Mouse (Mus musculus) splenic B cell, adult 2 months (primary cell): ENCODE measurements at regions not wholly inside any gene's neighbourhood (a gene's known extent, or its start where the extent isn't known, plus 50 kb on each side); places are given as distances from the start of the nearest gene placed in this dataset.

Experiments
- DNase-seq: peaks from one replicate; pipeline ENCODE4 v3.0.0-alpha.2; 2011; ENCODE audit warnings: low read depth, low spot score
- H3K27me3 ChIP-seq: 2 replicates; pipeline ENCODE4 v1.6.1; 2012; ENCODE audit warnings: mild to moderate bottlenecking, low read length, moderate library complexity, mixed read lengths; ENCODE audit not compliant: control insufficient read depth, poor library complexity, insufficient read depth, severe bottlenecking
- H3K36me3 ChIP-seq: 2 replicates; pipeline ENCODE4 v1.6.1; 2012; ENCODE audit warnings: mild to moderate bottlenecking, low read length, moderate library complexity, mixed read lengths; ENCODE audit not compliant: control insufficient read depth, poor library complexity, insufficient read depth, severe bottlenecking

DNA sequence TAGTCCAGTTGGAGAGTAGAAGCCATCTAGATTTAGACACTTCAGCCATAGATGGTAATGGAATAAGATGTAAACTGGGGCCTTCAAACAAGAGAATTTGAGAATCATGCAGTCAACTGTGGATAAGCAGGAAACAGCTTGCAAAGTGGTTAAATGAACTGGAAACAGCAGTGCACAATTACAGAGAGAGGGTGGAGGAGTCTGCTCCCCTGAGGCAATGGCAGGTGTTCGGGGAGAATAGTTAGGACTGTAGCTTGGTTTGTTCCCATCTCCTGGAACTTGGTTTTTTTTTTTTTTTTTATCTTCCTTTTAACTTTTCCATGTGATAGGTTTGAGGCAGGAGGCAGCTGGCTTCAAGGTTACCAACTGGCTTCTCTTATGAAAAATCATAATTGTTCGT is 165.1 kb upstream of the Ell2 start:
- peak; percentile 11 for DNase-seq
- no peaks in the 10 kb centered on the region for H3K27me3 ChIP-seq
- no peaks in the 10 kb centered on the region for H3K36me3 ChIP-seq

DNA sequence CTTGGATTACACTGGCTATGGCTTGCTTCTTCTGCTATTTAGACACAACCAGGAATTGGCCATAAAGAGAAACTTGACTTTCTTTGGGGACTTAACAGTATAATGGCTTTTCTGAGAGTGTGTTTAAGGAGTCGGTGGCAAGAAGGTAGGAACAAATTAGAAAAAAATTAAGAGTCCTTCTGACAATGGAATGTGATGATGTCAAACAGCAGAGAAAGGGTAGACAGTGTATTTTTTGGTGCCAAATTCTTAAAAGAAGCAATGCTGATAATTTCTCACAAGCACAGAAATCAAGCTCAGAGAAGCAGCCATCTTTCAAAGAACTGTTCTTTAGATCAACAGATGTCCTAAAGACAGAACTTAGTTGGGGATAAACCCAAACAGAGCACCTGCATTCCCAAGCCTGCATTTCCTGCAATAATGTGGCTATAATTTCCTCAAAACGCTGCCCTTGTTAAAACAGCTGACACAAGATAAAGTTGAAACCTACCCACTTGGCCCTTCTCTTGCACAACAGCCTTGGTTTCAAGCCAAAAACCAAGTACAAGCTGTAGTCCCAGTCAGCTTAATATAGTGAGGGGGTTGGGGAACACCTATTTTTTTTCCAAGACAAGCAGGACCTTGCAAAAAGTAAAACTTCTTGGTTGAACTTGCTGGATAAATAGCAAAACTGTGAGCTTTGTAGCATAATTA is 164.2 kb upstream of the Ell2 start:
- H3K36me3 ChIP-seq = no peaks in the 10 kb centered on the region
- DNase-seq = no peak
- H3K27me3 ChIP-seq = no peaks in the 10 kb centered on the region

DNA sequence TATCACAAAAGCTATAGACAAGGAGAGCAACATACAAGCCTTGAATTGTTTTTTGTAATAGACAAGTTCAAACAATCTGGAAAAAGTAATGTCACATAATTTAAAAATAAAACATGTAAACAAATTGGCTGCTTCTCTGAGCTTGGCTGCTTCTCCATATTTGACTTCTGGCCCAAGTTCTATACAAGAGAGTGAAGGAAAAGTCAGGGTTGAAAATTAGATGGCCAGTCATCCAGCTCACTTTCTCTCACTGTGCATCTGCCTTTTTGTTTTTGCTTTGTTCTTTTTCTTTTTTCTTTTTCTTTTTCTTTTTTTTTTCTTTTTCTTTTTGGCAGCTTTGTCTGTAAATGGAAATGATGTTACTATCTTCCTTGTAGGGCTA is 163.6 kb upstream of the Ell2 start:
- no peak for DNase-seq
- no peaks in the 10 kb centered on the region for H3K36me3 ChIP-seq
- H3K27me3 ChIP-seq = no peaks in the 10 kb centered on the region

DNA sequence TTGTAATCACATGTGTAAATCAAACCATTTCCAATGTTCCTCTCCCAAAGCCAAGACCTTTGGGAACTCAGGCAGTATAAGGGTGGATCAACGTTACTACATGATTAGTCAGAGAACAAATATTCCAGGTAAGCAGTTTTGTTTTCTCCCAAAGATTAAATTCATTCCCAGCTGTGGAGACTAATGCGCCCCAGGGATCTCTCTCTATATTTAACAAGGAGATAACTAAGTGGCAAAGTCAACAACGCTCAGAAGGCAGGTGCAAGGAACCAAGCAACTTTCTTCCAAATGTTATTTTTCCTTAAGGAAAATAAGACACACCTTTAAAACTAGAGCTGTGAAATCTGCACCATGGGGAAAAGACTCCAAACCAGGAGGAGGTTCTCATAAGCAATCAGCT is 163.0 kb upstream of the Ell2 start:
- DNase-seq = no peak
- Histone ChIP-seq H3K27me3 (no peaks in the 10 kb centered on the region), H3K36me3 (no peaks in the 10 kb centered on the region)

DNA sequence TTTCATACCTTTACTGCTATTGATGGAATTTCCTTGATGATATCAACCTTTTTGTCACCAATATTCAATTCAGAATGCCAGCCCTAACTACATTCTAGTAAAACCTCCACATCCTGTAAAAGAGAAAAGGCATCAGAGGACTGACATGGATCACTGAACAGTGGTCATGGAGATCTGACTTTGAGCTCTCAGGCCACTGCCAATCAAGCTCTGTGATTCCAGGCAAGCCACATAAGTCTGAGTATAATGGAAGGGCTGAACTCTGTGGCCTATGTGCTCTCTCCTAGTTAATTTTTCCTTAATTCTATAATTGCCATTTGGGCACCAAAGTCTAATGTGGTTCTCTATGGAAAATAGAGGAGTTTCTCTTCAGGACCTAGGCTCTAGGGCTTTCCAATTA is 161.8 kb upstream of the Ell2 start:
- Histone ChIP-seq H3K36me3 (no peaks in the 10 kb centered on the region), H3K27me3 (no peaks in the 10 kb centered on the region)
- DNase-seq = no peak

DNA sequence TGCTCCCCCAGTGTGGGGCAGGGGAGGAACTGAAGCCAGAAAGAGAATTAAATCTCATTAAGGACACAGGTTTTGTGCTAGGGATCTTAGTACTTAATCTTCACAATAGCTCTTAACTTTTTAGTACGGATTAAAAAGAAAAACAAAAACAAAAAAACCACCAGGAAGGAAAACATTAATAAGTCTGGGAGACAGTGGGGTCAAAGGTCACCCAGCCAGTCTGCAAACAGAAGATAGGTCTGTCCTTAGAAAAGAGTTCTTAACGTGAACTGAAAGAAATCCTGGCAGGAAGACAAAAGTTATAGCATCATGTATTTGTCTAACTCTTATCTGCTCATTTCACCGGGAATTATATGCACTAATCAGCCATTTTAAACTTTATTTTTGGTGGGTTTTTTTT is 158.8 kb upstream of the Ell2 start:
- no peak for DNase-seq

DNA sequence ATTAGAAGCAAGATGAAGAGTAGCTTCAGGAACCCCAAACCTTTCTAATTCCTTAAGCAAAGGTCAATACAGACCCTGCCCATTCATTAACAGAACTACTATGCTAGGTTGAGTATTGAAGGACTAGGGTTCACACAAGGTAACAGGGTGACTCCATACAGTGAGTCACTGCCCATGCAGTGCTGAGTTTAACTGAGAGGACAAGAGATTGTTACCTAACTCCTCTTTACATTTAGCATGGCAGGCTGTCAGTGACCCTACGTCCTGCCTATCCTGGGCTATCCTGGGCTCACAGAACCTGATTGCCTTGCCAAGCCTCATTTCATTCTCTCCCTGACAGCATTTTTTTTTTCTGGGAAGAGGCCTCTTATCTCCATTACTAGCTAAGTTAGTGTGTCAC is 127.6 kb upstream of the Ell2 start:
- Histone ChIP-seq H3K36me3 (no peaks in the 10 kb centered on the region), H3K27me3 (no peaks in the 10 kb centered on the region)
- DNase-seq = no peak

More for the DNA sequence above, 158.8 kb upstream of the Ell2 start:
- no peaks in the 10 kb centered on the region for H3K36me3 ChIP-seq
- no peaks in the 10 kb centered on the region for H3K27me3 ChIP-seq

DNA sequence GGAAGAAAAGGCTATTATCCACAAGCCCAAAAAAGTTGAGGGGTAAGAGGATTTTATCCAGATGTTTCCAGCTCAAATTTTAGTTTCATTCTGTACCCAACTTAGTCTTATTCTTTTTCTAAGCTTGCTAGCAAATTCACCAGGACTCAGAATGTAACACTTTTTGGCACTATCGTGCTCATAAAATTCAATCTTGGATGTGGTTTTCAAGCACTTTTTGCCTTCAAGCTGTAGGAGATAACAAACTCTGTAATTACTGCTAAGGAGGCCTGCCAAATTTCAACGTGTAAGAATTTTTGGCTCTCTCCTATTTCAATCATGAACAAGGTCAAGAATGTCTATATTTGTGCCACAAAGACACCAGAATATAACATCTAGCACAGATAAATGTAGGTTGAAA is 115.7 kb upstream of the Ell2 start:
- no peaks in the 10 kb centered on the region for H3K36me3 ChIP-seq

DNA sequence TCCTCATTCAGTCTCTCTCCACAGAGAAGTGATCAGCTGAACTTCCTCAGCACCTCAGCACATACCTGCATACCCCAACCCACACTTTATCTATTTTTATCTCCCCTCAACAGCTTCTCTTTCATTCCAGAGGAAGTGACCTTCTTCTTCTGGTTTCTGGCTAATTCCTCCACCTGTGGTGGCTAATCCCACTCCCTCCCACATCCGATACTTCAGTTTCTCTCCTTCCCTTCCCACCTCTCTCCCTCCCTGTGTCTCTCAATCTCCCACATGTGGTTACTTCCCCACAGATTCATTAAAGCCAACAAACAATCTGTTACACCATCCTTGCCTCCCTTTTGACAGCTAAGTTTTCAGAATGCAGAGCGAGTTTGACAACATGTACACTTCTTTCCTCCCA is 109.7 kb upstream of the Ell2 start:
- no peak for DNase-seq
- H3K36me3 ChIP-seq = no peaks in the 10 kb centered on the region
- no peaks in the 10 kb centered on the region for H3K27me3 ChIP-seq

More for the DNA sequence above, 115.7 kb upstream of the Ell2 start:
- no peaks in the 10 kb centered on the region for H3K27me3 ChIP-seq
- DNase-seq = no peak

DNA sequence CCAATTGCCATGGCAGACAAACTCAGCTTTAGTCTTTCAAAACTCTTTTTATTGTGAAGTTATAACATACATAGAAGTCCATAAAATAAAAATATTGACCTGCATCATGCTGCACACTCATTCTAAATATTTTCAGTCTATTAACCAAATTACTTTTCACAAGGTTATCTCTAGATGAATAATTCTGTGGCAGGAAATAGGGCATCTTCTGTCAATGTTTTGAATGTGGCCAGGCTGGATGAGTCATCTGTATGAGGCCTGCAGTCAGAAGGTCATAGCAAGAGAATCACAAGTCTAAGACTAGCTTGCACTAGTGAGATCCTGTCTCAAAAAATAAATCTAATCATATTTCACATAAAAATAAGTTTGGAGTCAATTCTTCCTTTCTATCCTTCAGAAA is 108.4 kb upstream of the Ell2 start:
- DNase-seq = no peak
- Histone ChIP-seq H3K36me3 (no peaks in the 10 kb centered on the region), H3K27me3 (no peaks in the 10 kb centered on the region)

DNA sequence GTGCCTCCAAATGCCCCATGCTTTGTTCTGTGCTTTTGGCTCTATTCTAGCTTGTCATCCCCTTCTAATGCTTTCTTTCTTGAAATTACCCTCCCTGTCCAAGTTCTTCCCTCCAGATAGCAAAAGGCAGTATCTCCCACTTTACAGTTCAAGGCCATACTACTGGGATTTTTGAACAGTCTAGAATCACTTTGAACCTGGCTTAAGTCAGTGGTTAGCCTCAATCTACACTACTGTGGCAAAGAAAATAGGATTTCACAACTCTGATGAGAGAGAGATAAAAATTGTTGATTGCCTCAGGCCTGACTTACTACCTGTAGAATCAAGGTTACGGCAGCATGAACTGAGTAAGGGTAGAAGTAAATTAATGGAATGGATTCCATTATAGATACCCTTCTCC is 107.9 kb upstream of the Ell2 start:
- H3K36me3 ChIP-seq = no peaks in the 10 kb centered on the region
- H3K27me3 ChIP-seq = no peaks in the 10 kb centered on the region
- DNase-seq = no peak

DNA sequence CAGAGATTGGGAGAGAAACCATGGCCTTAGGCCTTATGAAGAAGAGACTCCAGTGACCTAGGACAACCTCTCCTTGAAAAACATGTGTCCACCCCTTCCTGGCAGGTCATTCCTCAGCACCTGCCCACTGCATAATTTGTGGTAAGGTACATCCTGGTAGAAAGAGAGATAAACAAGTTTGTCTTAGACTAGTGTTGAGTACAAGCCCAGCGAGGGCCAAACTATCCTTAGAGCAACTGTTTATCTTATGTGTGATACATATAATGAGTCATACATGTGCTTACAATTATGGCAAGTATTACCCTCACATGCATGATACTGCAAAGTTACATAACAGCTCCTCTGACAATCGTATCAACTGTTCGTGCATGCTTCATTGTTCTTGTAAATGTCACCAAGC is 83.3 kb upstream of the Ell2 start:
- Histone ChIP-seq H3K27me3 (no peaks in the 10 kb centered on the region), H3K36me3 (no peaks in the 10 kb centered on the region)
- DNase-seq = no peak

DNA sequence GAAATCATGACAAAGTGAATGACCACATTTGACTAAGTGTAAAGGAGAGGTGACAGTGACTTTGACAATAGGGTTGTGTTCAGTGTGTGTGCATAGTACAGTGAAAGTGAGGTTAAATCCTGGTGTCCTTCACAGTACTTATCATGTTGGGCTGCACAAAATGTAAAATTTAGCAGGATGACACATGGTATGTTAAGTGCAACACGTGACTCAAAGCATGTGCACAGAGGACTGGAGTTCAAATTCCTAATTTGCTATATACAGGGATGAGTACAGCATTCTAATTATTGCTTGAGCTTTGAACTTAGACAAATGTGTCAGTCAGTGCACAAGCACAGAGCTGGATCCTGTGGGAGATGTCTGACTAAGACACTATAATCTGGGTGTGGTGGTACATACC is 79.2 kb upstream of the Ell2 start:
- Histone ChIP-seq H3K36me3 (no peaks in the 10 kb centered on the region), H3K27me3 (no peaks in the 10 kb centered on the region)
- no peak for DNase-seq

DNA sequence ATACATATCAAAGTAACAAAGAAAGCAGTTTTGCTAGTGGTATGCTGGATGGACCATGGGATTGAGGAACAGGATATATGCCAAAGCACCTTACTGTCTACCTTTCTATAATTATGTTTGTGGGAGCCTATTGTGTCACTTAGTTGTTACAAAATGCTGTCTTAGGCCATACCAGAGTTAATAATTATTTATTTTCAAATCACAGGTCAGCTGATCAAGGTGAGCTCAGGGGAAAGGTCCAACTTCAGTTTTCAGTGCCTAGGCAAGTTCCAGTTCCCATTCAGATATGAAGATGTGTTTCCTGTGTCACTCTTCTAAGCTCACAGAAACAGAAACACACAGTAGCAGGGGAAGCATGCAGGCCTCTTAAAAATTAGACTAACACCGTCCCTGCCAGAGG is 75.5 kb upstream of the Ell2 start:
- no peaks in the 10 kb centered on the region for H3K36me3 ChIP-seq
- no peak for DNase-seq

DNA sequence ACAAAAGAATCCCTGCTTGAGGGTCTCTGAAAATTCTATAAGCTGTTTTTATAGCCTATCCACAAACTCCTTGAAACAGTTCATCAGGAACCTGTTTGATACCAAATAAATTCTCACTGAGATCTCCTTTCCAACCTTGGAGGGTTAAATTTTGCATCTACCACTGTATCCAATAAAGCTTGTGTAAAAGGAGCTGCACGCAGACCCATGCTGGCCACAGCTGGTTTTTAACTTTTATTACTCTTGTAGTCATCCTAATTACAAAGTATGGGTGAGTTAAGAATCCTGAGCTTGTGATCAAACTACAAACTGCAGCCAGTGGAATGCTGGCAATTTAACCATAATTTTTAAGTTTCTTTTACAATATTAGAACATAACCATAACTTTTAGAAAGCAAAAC is 59.0 kb upstream of the Ell2 start:
- Histone ChIP-seq H3K27me3 (no peaks in the 10 kb centered on the region), H3K36me3 (no peaks in the 10 kb centered on the region)
- no peak for DNase-seq

More for the DNA sequence above, 75.5 kb upstream of the Ell2 start:
- no peaks in the 10 kb centered on the region for H3K27me3 ChIP-seq

DNA sequence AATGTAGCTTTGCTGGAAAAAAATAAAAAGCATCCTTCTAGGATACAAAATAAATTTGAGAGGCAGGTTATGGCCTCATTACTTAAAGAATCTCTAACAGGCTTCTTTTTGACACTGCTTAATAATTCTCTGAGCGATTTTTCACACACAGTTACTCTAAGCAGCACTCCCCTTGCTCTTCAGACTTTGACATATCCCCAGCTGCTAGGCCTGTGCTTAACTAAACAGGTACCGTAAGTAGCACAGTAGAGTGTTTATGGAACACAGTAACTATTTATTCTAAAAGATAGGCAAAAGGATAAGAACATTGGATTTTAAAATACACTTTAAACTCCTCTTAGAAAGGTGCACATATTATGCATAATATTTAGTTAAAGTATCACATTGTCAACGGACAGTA is 54.6 kb upstream of the Ell2 start:
- no peaks in the 10 kb centered on the region for H3K36me3 ChIP-seq
- DNase-seq = no peak
- H3K27me3 ChIP-seq = no peaks in the 10 kb centered on the region
